Mouse (Mus musculus) mature B cell (primary cell): Measurements from ENCODE around the gene Gm9945.

Experiments
- in situ Hi-C: fragments of 300-500 bp; cut with MboI; formaldehyde crosslinking; loops from 2 replicates; pipeline ENCODE4 v1.14.3; 2019

Gene Gm9945

DNA sequence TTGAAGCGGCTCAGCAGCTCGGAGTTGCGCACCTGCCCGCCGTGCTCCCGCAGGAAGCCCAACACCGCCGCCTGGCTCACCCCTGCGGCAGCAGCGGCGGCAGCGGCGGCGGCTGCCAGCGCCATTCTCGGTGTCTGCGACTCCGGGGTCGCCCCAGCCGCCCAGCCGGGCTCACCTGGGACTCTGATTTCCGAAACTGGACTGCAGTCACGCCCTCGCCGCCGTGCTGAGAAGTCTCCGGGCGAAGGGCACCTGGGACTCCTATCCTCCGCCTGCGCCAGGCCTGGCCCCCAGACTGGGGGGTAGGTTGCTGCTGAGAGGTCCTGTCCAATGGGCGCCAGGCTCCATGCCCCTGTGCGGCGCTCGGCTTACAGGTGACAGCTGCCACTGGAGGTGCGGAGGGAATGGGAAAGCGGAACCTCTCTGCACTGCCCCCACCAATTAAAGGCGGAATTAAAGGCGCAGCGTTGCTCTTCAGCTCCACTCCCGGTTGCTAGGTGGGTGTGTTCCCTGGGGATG, at the start of gene Gm9945, which contains the start of gene Sowaha:
TSS of gene Gm9945 (plus strand) at position 384 of the 519 bp plus-strand sequence.
TSS of gene Sowaha (minus strand) at position 492 of the 519 bp plus-strand sequence.
- in situ Hi-C loops = no loop called here

DNA sequence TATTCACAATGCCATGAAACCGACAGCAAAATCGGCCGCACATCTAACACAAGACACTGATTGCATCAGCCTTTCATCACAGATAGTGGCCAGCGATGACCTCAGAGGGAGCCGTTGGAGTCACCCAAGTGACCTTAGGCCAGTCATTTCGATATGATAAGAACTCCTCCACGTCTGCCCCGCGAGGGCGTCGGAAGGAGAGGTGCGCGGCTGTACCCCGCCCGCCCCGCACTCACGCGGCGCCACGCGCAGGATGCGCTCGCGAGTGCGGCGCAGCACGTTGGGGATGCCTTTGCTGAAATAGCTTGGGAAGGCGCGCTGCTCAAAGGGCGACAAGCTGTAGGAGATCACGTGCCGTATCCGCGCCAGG, 49.7 kb upstream of the Gm9945 start:
- in situ Hi-C loops = no loop called here

DNA sequence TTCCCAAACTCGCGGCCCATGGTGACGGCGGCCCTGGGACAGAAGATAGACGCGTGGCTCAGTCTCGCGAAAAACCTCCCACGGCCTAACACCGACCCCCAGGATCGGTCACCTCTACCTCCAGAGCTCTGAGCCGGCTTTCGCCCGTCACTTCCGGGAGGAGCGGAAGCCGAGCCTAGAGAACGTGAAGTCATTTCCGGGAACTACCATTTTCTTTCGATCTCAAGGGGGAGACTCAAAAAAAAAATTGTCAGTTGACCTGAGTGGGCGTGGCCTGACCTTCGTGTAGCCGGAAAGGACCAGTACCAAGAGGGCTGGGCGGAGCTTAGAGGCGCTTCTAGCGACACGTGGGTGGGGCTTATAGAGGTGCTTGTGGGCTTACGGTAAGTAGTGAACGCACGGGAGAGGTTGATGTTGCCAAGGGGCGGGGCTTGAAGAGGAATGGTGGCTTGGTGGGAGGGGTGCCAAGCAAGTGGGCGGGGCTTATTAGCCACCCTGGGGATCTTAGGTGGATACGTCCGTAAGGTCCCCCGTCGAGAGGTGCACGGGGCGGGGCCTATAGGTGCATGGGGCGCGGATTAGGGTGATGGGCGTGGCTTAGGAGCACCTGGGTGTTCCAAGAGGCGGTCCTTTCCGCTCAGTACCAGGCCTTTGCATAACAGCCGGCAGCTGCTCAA, 49.2 kb upstream of the Gm9945 start, which contains the start of the genes Uqcrq and Gdf9:
TSS of gene Uqcrq (minus strand) at position 162 of the 677 bp plus-strand sequence.
TSS of gene Gdf9 (plus strand) at position 354 of the 677 bp plus-strand sequence.
- in situ Hi-C loops = no loop called here

DNA sequence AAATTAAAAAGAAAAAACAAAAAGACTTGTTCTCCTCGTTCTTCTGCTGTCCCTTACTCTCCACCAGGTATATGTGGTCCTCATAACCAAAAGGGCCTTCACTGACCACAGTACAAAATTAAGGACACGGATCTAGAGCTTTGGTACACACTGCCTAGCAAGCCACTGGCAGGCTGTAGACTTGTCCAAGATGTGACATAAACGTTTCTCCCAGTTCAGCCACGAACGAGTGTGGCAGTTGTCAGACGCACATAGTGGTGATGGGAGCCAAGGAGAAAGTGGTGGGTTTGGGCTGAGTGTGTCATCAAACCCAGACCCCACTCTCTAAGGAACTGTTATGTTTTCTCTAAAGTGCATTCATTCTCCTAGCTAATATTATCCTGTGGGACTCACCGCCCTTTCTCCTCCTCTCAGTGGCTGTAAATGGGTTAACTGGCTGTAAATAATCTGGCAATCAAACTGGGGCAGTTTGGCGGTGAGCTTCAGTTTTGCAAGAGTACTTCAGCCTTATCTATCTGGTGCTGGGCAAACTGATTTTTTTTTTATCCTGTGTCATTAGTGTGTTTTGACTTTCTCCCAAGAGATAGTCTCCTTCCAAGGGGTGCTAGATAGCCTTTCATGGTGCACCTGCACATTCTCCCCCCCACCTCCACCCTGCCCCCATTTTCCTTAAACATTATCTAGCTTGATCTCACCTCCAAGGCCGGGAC, 48.5 kb upstream of the Gm9945 start:
- in situ Hi-C loops = no loop called here

- in situ Hi-C loops = no loop called here
Measured at GRCm38 (mm10) chr11:53433057-53433456, 46.9 kb upstream of the Gm9945 start.

DNA sequence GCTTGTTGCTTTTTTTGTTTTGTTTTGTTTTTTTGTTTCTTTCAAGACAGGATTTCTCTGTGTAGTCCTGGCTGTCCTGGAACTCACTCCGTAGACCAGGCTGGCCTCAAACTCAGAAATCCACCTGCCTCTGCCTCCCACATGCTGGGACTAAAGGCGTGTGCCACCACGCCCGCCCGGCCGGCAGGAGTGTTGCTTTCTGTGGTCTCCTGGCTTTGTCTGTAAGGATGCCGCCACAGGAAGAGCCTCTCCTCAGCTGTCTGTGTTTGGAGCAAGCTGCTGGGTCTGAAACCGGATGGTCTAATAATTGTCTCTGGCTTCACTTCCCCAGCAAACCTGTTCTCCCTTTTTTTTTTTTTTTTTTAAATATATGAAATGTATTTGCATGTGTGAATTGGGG, 44.5 kb upstream of the Gm9945 start:
- in situ Hi-C loops = no loop called here

- in situ Hi-C loops = no loop called here
Measured at GRCm38 (mm10) chr11:53436338-53436737, 43.6 kb upstream of the Gm9945 start.

- in situ Hi-C loops = no loop called here
Measured at GRCm38 (mm10) chr11:53441921-53442320, 38.0 kb upstream of the Gm9945 start.

DNA sequence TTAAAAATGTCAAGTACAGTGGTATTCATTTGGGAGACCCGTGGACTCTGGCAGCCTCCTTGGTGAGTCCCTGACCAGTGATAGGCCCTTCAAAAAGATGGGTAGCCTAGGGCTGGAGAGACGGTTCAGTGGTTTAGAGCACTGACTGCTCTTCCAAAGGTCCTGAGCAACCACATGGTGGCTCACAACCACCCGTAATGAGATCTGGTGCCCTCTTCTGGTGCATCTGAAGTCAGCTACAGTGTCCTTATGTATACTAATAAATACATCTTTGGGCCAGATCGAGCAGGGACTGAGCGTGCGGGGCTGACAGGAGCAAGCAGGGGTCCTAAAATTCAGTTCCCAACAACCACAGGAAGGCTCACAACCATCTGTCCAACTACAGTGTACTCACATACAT, 36.1 kb upstream of the Gm9945 start:
- in situ Hi-C loops = no loop called here

GRCm38 (mm10) chr11:53445562-53445961, 34.4 kb upstream of the Gm9945 start:
- in situ Hi-C loops = no loop called here

GRCm38 (mm10) chr11:53446183-53446582, 33.8 kb upstream of the Gm9945 start:
- in situ Hi-C loops = no loop called here

- in situ Hi-C loops = no loop called here
Measured at GRCm38 (mm10) chr11:53447996-53448395, 32.0 kb upstream of the Gm9945 start.

GRCm38 (mm10) chr11:53448529-53448928, 31.4 kb upstream of the Gm9945 start:
- in situ Hi-C loops = no loop called here

GRCm38 (mm10) chr11:53450070-53450705, 29.8 kb upstream of the Gm9945 start:
- in situ Hi-C loops = no loop called here

DNA sequence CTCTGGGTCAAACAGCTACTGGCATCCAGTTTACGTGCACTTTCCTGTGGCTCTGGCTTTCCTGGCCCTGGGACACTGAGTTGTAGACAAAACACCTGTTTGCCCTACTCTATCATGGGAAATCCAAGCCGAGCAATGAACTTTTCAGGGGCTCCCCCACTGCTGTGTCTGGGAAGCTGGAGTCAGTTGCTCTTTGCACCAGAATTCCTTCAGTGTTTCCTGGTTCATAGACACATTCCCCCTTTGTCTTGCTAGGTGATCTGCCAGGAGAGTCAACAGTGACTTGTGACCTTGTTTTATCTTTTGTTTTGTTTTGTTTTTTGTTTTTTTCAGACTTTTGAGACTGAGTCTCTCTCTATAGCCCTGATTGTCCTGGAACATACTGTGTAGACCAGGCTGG, 28.6 kb upstream of the Gm9945 start:
- in situ Hi-C loops = no loop called here

DNA sequence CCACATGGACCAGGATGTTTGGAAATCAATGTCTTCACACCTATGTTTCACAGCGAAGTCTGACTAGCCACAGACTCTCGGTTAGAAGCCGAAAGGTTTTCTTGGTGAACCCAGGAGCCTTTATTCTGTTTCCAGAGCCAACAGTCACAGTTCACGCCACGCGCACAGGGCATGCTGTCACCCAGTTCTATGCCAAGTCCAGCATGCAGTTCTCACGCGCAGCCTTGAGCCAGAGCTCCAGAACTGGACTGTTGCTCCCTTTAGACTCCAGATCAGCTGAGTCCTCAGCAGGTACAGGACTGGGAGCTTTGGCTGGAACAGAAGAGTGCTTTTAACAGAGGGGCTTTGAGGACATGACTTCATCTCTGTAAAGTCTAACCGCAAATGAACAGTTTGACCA, 27.6 kb upstream of the Gm9945 start:
- in situ Hi-C loops = no loop called here

DNA sequence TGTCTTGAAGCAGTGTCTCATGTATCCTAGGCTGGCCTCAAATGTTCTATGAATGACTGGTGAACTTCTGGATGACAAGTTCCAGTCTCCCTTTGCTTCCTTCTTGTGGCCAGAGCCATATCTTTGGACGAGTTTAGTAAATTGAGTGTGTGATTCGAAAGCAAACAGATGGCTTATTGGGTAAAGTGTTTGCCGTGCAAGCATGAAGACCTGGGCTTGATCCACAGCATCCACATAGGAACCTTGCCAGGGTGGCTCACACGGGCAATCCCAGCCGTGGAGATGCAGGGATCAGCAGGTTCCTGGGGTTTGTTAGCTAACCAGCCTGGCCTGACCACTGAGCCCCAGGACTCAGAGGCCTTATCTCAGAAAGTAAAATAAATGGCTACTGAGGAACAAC, 26.9 kb upstream of the Gm9945 start:
- in situ Hi-C loops = no loop called here

DNA sequence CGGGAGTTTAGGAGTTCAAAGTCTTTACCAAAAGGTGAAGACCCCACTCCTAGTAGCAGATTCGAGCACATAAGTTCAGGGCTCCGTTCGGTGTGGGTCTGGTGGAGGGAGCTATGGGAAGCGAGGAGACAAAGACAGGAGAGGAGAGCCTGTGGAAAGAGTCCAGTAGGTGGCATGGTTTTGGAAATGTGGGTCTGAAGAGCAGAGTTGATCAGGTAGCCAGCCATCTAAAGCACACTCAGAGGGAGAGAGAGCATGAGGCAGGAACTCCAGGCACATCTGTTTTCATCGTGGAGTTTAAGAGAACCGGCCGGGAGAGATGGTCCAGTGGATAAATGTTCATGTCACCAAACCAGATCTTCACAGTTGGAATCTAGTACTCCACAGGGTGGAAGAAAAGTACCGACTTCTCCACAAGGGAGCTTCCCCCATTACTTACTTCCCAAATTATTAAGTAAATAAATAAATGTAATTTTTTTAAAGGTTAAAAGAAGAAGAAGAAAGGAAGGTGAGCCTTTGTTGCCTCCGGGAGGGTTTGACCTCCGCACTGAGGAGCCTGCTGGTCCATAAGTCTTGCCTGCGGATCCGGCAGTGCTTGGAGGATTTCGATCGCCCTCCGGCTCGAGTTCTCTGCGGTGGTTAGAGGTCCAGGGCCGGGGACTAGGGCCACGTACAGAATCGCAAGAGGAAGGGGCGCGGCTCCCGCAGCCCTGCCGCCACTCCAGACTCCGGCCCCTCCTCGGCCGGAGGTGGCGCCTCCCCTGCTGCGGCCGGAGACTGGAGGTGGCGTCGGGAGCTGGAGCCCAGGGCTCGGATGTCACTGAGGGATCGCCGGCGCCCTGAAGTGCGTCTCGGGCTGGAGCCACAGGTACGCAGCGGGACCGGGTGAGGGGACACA, 23.2 kb upstream of the Gm9945 start, which contains the start of the genes Gm10447 and Shroom1:
TSS of gene Gm10447 (minus strand) at position 637 of the 898 bp plus-strand sequence.
TSS of gene Shroom1 (plus strand) at position 732 of the 898 bp plus-strand sequence.
- in situ Hi-C loops = no loop called here

DNA sequence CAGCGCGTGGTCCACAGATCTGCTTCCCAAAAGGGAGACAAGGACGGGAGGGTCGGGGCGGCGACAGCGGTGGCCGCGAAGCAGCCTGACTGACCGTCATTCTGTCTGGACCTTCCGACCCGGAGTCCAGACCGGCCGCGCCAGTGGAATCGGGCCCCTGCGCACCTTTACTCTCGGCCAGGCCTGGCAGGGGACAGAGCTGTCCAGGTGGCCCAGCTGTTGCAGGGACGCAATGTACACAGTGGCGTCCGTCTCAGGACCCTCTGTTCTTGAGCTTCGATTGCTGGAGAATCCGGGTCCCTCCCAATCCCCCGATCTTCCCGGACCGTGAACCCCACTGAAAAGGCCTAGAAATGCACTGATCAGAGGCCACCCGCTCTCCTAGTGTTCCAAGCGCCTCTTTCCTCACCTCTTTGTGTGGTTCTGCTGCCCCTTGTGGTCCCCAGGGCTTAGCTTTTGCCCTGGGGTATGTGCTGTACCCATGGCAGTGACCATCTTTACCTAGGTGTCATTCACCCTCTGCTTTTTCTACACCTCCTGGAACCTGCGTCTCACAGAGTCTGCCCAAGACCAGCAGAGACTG, 22.5 kb upstream of the Gm9945 start:
- in situ Hi-C loops = no loop called here

GRCm38 (mm10) chr11:53458996-53459395, 21.0 kb upstream of the Gm9945 start:
- in situ Hi-C loops = no loop called here

DNA sequence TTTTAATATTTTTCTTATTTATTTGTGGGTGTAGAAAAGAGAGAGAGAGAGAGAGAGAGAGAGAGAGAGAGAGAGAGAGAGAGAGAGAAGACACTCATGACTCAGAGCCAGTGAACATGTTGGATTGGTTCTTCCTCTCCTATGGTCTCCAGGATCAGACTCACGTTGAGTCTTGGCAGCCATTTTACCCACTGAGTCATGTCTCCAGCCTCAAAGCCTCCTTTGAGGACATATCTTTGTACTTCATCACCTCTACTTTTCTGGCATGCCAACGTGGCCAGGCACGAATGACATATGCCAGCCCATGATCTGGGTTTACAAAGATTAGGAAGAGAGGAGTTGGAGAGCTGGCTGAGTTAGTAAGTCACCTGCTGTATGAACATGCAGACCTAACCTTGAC, 19.8 kb upstream of the Gm9945 start:
- in situ Hi-C loops = no loop called here
